Mouse (Mus musculus): Measurements from ENCODE around the gene Efnb2. TPM values are rescaled to one million over a fixed set of nuclear protein-coding genes. Genes with fewer than 3 reads are reported as not detected.

Gene Efnb2
- total RNA-seq, 2 experiments from 2014 or later: 28.5 to 33.1 TPM

- DNase-seq: no peak
These were observed 92.7 kb downstream of the Efnb2 start for GRCm38 (mm10) chr8:8568215-8568773.

Small RNAs within 50 kb of the gene (microRNA-seq; reads per million reads assigned to microRNA genes)
- gene Mir7654: 1.9 to 2.4 reads per million in 2 experiments

Other genes with a start within 250 kb of the Efnb2 start
- gene Arglu1, start 29.3 kb upstream of the Efnb2 start, total RNA-seq (2021): 100 to 1,000 TPM in 1 of 2 experiments, 10 to 100 TPM in 1; 93.3 to 101 TPM